Mouse (Mus musculus): Measurements from ENCODE around the gene Atg16l2.

Gene Atg16l2

GRCm38 (mm10) chr7:101223501-101223900 lies 78.5 kb downstream of the Atg16l2 start:
- no peak for DNase-seq (ENCODE audit: low spot score in 2 of 2)

DNA sequence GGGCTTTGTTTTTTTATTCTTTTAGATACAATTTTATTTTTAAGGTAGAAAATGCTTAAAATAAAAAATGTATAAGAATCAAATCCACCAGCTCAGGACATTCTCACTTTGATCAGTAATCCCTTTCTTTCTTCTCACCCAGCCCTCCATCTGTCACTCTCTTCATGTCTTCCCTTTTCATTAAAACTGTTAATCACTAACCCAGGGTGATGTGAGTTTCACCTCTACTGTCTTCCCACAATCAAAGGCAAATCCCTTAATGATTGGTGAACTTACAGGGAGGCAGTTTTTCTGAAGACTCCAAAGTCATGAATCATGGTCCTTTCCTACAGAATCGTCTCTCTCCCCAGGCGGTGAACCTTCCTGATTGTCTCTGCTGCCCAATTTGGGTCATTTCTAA lies 85.3 kb downstream of the Atg16l2 start:
- DNase-seq (ENCODE audit: low spot score in 2 of 2), result no peak

DNA sequence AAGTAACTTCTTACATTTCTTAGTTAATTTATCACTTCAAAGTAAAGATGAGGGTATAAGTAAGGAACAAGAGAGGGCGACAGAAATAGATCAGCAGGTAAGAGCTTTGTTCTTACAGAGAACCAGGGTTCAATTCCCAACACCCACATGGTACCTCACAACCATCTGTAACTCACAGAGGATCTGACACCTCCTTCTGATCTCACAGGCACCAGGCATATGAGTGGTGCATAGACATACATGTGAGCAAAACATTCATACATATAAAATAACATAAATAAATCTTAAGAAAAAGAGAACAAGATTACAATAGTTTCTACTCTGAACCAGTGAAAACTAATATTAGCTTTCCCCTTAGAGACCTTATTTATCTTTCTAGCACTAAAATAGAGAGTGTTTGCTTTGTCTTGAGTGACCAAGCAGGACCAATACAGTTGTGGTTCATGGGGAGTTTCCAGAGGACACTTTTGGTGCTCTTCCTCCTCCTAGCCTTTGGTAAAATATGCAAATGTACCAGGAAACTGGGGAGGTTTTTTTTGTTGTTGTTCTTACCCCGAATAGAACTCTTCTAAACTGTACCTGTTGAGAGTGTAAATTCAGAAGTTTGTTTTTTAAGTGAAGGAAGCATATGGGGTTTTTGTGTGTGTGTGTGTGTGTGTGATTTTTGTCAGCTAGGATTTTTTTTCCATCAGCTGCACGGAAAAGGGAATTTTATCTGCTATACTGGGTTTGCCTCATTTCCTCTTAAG lies 88.4 kb downstream of the Atg16l2 start:
- DNase-seq (ENCODE audit: low spot score in 2 of 2), result no peak

All from spleen, postnatal 14 days (tissue).